Mouse (Mus musculus) large intestine, adult 2 months (tissue): Measurements from ENCODE around the gene Dgki. TPM values are rescaled to one million over a fixed set of nuclear protein-coding genes. Genes with fewer than 3 reads are reported as not detected.

Experiments used
- DNase-seq: peaks from one replicate; pipeline ENCODE4 v3.0.0-alpha.2; 2012; ENCODE audit warnings: low read depth, low spot score
- WGBS: fragments of 180-500 bp; shearing (Covaris S2); methylation state at CpG from one replicate; pipeline ENCODE4 v1.1.7; 2018; 5-methylcytosine and 5-hydroxymethylcytosine counted together
- polyA plus RNA-seq: library from polyadenylated mRNA; depleted of rRNA; stranded (reverse); fragments of >200 nt; gene quantifications from 2 replicates; pipeline ENCODE4 v1.2.3, GENCODE M21; 2012

Dgki gene
- polyA plus RNA-seq, 1 experiment = 0.17 TPM

GRCm38 (mm10) chr6:36897616-36898149 is 402.3 kb downstream of the Dgki start:
- no peak for DNase-seq
- 49% methylated on average over 3 of the region's 3 CpGs for WGBS

- 69% methylated on average over 2 of the region's 2 CpGs for WGBS
- DNase-seq = no peak
Observed at GRCm38 (mm10) chr6:36896656-36897055, 403.3 kb downstream of the Dgki start.

DNA sequence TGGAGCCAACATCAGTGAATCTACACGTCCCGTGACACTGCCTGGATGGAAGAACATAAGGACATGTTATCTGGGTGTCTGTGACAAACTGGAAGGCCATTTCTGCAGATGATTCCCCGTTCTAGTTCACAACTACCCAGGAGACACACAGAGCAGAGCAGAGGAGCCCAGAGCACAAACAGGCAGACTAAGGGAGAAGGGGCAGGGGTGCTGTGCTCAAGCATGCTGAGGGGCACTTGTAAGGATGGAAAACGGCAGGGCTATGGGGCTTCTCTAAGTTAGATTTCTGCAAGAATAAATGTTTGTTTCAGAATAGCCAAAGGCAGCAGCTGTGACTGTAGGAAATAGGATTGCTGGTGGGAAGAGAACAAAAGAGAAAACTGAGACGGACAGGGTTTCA is 408.2 kb downstream of the Dgki start:
- no peak for DNase-seq
- WGBS = 79% methylated on average over 5 of the region's 5 CpGs

GRCm38 (mm10) chr6:36890776-36891175 is 409.2 kb downstream of the Dgki start:
- 45% methylated on average over 2 of the region's 2 CpGs for WGBS
- DNase-seq = no peak

GRCm38 (mm10) chr6:36890296-36890695 is 409.7 kb downstream of the Dgki start:
- no peak for DNase-seq
- 38% methylated on average over 5 of the region's 5 CpGs for WGBS

- DNase-seq = no peak
- WGBS = 68% methylated on average over 4 of the region's 4 CpGs
Observed at GRCm38 (mm10) chr6:36881309-36881708, 418.7 kb downstream of the Dgki start.

DNA sequence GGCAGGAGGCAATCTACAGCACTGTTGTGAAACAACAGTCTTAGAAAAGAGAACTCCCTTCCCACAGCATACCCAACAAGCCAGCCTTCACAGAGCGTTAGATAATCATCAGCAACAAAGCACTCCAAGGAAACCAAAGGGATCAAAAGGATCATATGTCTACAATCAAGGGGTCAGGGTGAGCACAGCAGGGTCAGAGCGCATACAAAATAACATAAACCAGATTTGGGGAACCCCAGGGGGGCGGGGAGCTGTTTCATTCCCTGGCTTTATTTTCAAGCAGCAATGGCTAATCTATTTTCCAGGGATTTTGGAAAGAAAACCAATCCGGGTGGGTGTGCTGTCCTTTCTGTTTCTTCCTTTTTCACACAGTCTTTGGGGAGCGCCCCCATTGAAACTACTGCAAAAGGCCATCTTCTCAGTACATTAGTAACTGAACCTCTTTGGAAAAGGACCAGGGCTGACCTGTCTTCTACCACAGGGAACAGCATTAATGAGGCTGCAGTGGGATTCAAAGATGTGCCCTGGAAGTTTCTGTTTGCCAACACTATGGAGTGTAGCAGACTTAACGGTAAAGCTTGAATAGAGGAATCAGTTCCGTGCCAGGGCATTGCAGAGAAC is 419.2 kb downstream of the Dgki start:
- no peak for DNase-seq
- 64% methylated on average over 7 of the region's 7 CpGs for WGBS

DNA sequence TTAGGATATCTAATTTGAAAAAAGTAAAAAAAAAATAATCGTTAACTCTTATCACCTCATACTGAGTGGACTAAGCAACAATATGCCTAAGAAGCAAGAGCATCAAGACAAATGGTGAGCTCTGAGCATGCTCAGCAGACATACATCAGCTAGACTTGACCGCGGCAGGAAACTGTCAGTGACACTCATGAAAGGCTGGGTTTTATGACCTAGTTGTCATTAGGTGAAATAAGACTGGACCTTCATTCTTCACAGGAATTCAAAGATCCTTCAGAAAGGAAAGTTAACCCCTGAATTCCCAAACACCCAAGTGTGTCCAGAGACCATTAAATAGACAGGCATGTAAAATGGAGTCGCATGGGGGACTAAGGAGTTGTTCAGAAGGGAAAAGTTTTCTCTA is 422.6 kb downstream of the Dgki start:
- 49% methylated on average over 4 of the region's 4 CpGs for WGBS
- DNase-seq = no peak

DNA sequence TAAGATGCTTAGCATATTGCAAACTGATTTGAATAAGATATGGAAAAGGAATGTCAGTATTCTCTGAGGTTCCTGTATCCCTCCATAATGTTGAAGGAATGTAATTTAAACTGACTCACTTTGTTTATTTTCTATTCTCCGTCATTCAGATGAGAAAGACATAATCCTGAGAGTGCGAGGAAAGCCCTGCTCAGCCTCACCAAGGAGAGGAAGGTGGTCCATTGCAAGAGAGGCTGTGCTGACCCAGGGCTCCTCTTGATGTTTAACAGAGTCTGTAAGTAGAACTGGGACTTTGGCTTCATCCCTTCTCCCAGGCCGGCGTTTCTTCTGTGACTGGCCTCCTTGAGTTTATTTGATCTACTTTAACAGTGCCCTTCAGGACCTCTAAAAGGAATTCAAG is 423.6 kb downstream of the Dgki start:
- 35% methylated on average over 4 of the region's 4 CpGs for WGBS
- no peak for DNase-seq

DNA sequence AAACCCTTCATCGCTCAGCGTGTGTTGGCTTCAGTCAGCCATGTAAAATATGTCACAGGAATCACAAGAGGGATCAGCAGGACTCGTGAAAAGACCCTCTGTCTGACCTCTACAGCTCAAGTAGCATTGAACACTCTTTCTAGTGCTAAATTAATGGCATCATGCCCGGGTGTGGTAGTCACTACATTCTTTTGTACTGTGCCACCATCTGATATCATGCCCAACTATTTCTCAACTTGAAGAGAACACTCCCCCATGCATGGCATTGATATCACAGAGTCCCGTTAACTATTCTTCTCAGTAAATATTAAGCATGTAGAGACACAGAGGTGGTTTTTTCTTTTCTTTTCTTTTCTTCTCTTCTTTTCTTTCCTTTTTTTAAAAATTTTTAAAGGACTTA is 424.1 kb downstream of the Dgki start:
- no peak for DNase-seq
- WGBS = 75% methylated on average over 5 of the region's 5 CpGs

GRCm38 (mm10) chr6:36872876-36873275 is 427.1 kb downstream of the Dgki start:
- WGBS = 78% methylated on average over 3 of the region's 3 CpGs
- DNase-seq = no peak

DNA sequence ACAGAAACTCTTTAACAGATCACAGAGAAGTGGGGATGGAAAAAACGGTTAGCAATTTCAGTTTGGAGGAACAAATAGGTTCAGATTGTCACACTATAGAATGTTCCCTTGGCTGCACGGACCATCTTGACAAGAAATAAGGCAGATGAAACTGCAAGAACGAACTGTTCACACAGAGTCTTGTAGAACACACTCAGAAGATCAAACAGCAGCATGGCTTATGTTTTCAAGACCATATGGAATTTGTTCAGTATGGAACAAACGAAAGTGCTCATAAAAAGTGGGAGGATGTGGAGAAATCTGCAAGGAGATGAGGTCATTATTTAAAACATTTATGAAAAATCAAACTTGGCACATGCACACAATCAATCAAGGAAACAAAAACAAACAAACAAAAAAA is 431.8 kb downstream of the Dgki start:
- WGBS = 45% methylated on average over 4 of the region's 4 CpGs
- DNase-seq = no peak

DNA sequence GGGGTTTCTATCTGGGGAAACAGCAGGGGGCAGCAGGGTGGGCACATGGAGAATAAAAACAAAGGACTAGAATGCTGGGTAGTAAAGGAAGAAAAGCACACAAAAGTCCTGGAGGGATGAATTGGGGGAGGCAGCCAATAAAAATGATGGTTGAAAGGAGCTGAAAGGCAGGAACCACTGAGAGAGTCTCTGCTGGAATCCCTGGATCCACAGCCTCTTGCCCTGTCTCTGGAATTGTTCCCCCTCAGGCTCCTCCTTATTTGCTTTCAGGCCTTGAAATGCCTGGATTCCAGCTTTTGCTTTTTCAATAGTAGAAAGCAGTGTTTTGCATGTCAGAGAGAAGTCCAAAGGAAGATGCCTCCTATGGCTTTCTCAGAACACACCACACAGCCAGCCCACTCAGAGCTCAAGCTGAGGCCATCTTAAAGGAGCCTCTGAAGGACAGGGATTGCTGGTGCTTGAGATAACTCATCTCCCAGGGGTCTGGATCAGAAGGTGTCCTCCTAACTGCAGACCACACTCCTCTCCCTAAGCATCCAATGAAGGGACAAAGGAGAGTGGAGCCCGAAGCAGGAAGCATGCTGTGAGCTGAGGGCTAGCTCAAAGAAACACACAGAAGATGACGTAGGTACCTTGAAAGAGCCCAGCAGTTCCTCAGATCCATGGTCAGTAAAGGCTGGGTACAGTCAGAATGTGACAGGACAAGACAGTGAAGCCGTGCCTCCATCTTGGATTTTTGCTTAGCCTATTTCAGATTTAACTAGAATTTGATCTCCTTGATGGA is 441.5 kb downstream of the Dgki start:
- WGBS = 80% methylated on average over 3 of the region's 3 CpGs
- DNase-seq = no peak

DNA sequence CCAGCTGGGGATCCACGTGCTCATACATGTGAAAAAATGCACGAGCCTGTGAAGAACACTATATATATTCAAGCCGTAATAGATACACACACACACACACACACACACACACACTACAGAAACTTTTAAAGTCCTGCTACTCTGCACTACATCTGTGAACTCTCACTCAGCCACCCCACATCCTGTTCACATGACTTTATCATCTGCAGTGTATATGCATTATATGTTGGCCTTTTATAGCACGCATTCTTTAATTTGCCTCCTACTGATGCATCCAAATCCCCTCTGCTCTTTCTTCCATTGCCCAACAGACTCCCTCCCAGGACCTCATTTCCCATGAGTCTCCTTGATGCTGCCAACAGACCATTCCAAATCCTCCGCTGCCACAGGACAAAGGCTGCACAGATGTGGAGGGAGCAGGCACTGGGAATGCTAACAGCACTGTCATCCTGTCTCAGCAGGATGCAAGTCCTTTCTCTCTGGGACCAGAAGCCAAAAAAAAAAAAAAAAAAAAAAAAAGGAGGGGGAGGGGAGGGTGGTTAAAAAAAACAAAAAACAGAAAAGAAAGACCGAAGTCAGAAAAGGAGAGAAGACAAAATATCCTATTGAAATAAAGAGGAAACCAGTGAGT is 442.2 kb downstream of the Dgki start:
- 62% methylated on average over 6 of the region's 6 CpGs for WGBS
- no peak for DNase-seq

- WGBS = 66% methylated on average over 7 of the region's 7 CpGs
- no peak for DNase-seq
Observed at GRCm38 (mm10) chr6:36850422-36851129, 449.4 kb downstream of the Dgki start.

DNA sequence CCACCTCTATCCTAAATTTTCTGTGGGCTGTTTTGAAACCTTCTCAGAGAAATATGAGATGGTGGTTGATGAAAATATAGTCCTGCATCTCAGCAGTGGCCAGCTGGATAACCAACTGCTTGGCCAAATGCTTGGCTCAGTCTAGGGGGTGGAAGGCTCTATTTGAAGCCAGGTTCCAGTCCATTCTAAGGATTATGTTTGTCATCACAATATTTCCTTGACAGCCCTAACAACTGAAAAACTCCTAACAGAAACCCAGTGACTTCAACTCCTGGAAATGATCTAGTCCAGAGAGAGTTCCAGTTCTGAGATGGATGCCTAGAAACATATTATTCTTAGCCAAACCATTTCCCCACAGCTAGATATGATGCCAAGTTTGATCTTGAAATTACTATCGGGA is 454.7 kb downstream of the Dgki start:
- no peak for DNase-seq
- WGBS = 76% methylated on average over 1 of the region's 1 CpGs

DNA sequence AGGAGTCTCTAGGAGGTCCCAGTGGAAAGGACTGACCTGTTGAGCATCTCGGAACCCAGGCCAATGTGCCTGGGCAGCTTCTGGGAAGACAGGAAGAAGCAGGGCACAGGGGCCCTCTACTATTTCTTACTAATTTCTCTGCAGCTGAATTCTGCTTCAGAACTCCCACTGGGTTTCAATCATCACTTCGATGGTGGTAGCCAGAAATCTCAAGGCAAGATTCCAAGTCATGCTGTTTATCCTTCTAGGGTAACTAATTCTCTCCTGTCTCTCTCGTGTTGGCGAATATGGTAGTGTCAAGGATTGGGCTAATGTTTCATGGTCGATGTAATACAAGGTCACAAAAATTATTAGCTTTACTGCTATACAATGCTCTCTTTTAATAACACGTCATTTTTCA is 455.7 kb downstream of the Dgki start:
- 71% methylated on average over 6 of the region's 6 CpGs for WGBS
- no peak for DNase-seq

- 82% methylated on average over 3 of the region's 3 CpGs for WGBS
- no peak for DNase-seq
Observed at GRCm38 (mm10) chr6:36843031-36843488, 456.9 kb downstream of the Dgki start.

GRCm38 (mm10) chr6:36842101-36842922 is 457.7 kb downstream of the Dgki start:
- WGBS = 68% methylated on average over 5 of the region's 5 CpGs
- no peak for DNase-seq
